Mouse (Mus musculus): ENCODE results near the gene Xylt1. TPM values are rescaled to one million over a fixed set of nuclear protein-coding genes. Genes with fewer than 3 reads are reported as not detected.

Gene Xylt1
- total and polyA plus RNA-seq, 3 experiments = 9.0 to 13.3 TPM; not detected in 1

DNA sequence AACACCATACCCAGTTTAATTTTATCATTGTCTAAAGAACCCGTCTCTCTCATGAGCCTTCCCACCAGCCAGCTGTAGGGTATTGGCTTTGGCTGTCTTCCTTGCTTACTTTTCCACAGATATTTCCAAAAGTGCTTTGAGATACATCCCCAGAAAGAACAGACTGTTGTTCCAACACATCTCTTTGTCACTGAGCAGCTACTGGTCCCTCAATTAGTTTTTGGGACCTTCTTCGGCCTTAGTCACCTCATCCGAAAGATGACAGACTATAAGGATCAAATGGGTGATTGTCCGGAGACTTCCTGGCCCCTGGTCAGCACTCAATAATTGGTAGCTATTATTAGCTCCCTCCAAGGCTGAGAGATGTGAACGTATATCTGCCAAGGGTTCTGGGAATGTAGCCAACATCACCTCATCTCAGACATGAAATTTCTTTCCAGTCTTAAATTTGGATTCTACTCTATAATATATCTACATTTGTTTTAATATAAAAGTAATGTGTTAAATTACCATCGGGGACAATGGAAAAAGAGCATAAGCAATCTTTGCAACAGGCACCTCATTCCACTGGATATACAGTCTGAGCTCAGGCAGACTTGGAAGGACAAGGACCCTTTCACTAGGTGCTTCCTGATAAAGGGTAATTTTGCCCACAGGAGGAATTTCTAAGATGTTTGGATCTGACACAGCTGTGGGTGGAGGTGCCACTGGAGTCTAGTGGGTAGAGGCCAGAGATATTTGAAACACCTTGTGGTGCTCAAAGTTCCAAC is 23.2 kb upstream of the Xylt1 start:
- Histone ChIP-seq H3K79me2 (ENCODE audit: control insufficient read depth, insufficient read depth, low read length, poor library complexity) (no peaks in the 10 kb centered on the region), H3K4me3 (ENCODE audit: control insufficient read depth in 1 of 2, insufficient read depth in 1 of 2, low read depth in 2 of 2, low read length in 2 of 2) (no peak overlapping the region), H3K27ac (ENCODE audit: control insufficient read depth, low read depth, low read length) (no peak overlapping the region), H3K9ac (ENCODE audit: control insufficient read depth, low read depth, low read length, poor library complexity, severe bottlenecking) (no peak overlapping the region), H3K9me3 (replicated peaks; ENCODE audit: insufficient read depth, low read length) (no peaks in the 10 kb centered on the region), H3K36me3 (ENCODE audit: control insufficient read depth in 1 of 2, insufficient read depth in 2 of 2, low read length in 2 of 2) (no peaks in the 10 kb centered on the region), H3K4me1 (ENCODE audit: control insufficient read depth in 1 of 2, insufficient read depth in 2 of 2, low read length in 2 of 2) (no peaks in the 10 kb centered on the region), H3K27me3 (ENCODE audit: control insufficient read depth in 1 of 2, insufficient read depth in 2 of 2, low read length in 2 of 2) (peaks cover 2 to 5% of the 10 kb centered on the region in 2 experiments)
- no peak for DNase-seq (ENCODE audit: low read depth, low spot score)
- TF ChIP-seq POLR2A (IDR thresholded peaks at IDR 0.05; ENCODE audit: control insufficient read depth in 1 of 2, insufficient read depth in 1 of 2, low read depth in 1 of 2, low read length in 2 of 2, poor library complexity in 1 of 2) (no peak), RAD21 (IDR thresholded peaks at IDR 0.05; ENCODE audit: low read depth, low read length) (no peak), ETS1 (IDR thresholded peaks at IDR 0.05; ENCODE audit: low read depth, low read length) (no peak), MAZ (IDR thresholded peaks at IDR 0.05; ENCODE audit: low read depth, low read length) (no peak), ZMIZ1 (IDR thresholded peaks at IDR 0.05; ENCODE audit: low read depth, low read length) (no peak), MYB (IDR thresholded peaks at IDR 0.05; ENCODE audit: low read depth, low read length) (no peak), USF2 (IDR thresholded peaks at IDR 0.05; ENCODE audit: borderline replicate concordance in 1 of 2, insufficient read depth in 1 of 2, low read depth in 1 of 2, low read length in 2 of 2) (no peak), GATA1 (IDR thresholded peaks at IDR 0.05; ENCODE audit: low read depth, low read length) (no peak), UBTF (IDR thresholded peaks at IDR 0.05; ENCODE audit: borderline replicate concordance, insufficient read depth, low read depth, low read length) (no peak), MAFK (IDR thresholded peaks at IDR 0.05; ENCODE audit: borderline replicate concordance, low read depth, low read length) (no peak), MEF2A (IDR thresholded peaks at IDR 0.05; ENCODE audit: extremely low read depth, insufficient replicate concordance, low read depth, low read length, poor library complexity, severe bottlenecking) (no peak), CHD1 (IDR thresholded peaks at IDR 0.05; ENCODE audit: low read depth, low read length) (no peak), BHLHE40 (IDR thresholded peaks at IDR 0.05; ENCODE audit: borderline replicate concordance, low read depth, low read length) (no peak), NELFE (IDR thresholded peaks at IDR 0.05; ENCODE audit: low read depth, low read length) (no peak), TAL1 (IDR thresholded peaks at IDR 0.05; ENCODE audit: low read length) (no peak)

DNA sequence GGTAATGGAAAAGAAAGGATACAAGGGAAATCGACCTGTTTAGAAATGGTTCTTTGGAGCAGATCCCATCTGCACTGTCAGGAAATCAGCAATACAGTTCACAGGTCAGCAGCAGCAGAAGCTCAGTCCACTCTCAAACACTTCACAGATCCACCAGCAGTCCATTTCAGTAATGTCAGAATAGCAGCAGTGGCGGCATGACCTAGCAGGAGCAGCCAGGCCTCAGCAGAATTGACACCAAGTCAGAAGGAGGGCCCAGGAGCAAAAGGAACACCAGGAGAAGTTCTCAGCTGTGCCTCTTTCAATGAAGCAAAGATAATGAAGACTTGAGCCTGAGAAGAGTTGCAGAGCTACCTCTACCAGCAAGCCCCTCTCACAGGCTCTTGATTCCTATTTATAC is 19.5 kb upstream of the Xylt1 start:
- H3K9me3 ChIP-seq (replicated peaks; ENCODE audit: insufficient read depth, low read length) = no peaks in the 10 kb centered on the region
- H3K79me2 ChIP-seq (ENCODE audit: control insufficient read depth, insufficient read depth, low read length, poor library complexity) = no peaks in the 10 kb centered on the region
- H3K36me3 ChIP-seq (ENCODE audit: control insufficient read depth in 1 of 2, insufficient read depth in 2 of 2, low read length in 2 of 2) = no peaks in the 10 kb centered on the region
- H3K4me3 ChIP-seq (ENCODE audit: control insufficient read depth in 1 of 2, insufficient read depth in 1 of 2, low read depth in 2 of 2, low read length in 2 of 2) = no peak overlapping the region
- peaks cover 2 to 5% of the 10 kb centered on the region in 2 experiments for H3K27me3 ChIP-seq (ENCODE audit: control insufficient read depth in 1 of 2, insufficient read depth in 2 of 2, low read length in 2 of 2)
- H3K4me1 ChIP-seq (ENCODE audit: control insufficient read depth in 1 of 2, insufficient read depth in 2 of 2, low read length in 2 of 2) = no peaks in the 10 kb centered on the region
- no peak overlapping the region for H3K27ac ChIP-seq (ENCODE audit: control insufficient read depth, low read depth, low read length)
- no peak overlapping the region for H3K9ac ChIP-seq (ENCODE audit: control insufficient read depth, low read depth, low read length, poor library complexity, severe bottlenecking)
- DNase-seq (ENCODE audit: low read depth, low spot score) = no peak
- TF ChIP-seq TAL1 (IDR thresholded peaks at IDR 0.05; ENCODE audit: low read length) (no peak), ELF1 (IDR thresholded peaks at IDR 0.05; ENCODE audit: low read depth, low read length) (no peak), RAD21 (IDR thresholded peaks at IDR 0.05; ENCODE audit: low read depth, low read length) (no peak), JUND (IDR thresholded peaks at IDR 0.05; ENCODE audit: low read depth, low read length) (no peak), ZC3H11A (IDR thresholded peaks at IDR 0.05; ENCODE audit: low read depth, low read length) (no peak), RCOR1 (IDR thresholded peaks at IDR 0.05; ENCODE audit: low read depth, low read length) (no peak), ZKSCAN1 (IDR thresholded peaks at IDR 0.05; ENCODE audit: low read depth, low read length) (no peak), NELFE (IDR thresholded peaks at IDR 0.05; ENCODE audit: low read depth, low read length) (no peak), SIN3A (IDR thresholded peaks at IDR 0.05; ENCODE audit: low read length) (no peak), GATA1 (IDR thresholded peaks at IDR 0.05; ENCODE audit: low read depth, low read length) (no peak), ZMIZ1 (IDR thresholded peaks at IDR 0.05; ENCODE audit: low read depth, low read length) (no peak), MAZ (IDR thresholded peaks at IDR 0.05; ENCODE audit: low read depth, low read length) (no peak), POLR2A (IDR thresholded peaks at IDR 0.05; ENCODE audit: control insufficient read depth in 1 of 2, insufficient read depth in 1 of 2, low read depth in 1 of 2, low read length in 2 of 2, poor library complexity in 1 of 2) (no peak), MAFK (IDR thresholded peaks at IDR 0.05; ENCODE audit: borderline replicate concordance, low read depth, low read length) (no peak), SMC3 (IDR thresholded peaks at IDR 0.05; ENCODE audit: low read depth, low read length) (no peak), HCFC1 (IDR thresholded peaks at IDR 0.05; ENCODE audit: low read depth, low read length) (no peak), E2F4 (IDR thresholded peaks at IDR 0.05; ENCODE audit: borderline replicate concordance, low read depth, low read length) (no peak), CHD1 (IDR thresholded peaks at IDR 0.05; ENCODE audit: low read depth, low read length) (no peak), ETS1 (IDR thresholded peaks at IDR 0.05; ENCODE audit: low read depth, low read length) (no peak), POLR2AphosphoS5 (IDR thresholded peaks at IDR 0.05; ENCODE audit: borderline replicate concordance, low read depth, low read length) (no peak)

Measured in MEL (cell line).